Mouse (Mus musculus) ES-Bruce4 (cell line): ENCODE measurements at regions not wholly inside any gene's neighbourhood (a gene's known extent, or its start where the extent isn't known, plus 50 kb on each side); places are given as distances from the start of the nearest gene placed in this dataset.

ENCODE experiments used
- H3K27ac ChIP-seq: 2 replicates; pipeline ENCODE4 v1.5.1; 2012; ENCODE audit warnings: low read length, inconsistent platforms; ENCODE audit not compliant: insufficient read depth
- H3K27me3 ChIP-seq: 2 replicates; pipeline ENCODE4 v1.6.1; 2012; ENCODE audit warnings: mild to moderate bottlenecking, low read length, inconsistent platforms; ENCODE audit not compliant: control insufficient read depth, poor library complexity, insufficient read depth, severe bottlenecking
- H3K36me3 ChIP-seq: 2 replicates; pipeline ENCODE4 v1.6.1; 2012; ENCODE audit warnings: inconsistent platforms, mild to moderate bottlenecking, low read length, moderate library complexity; ENCODE audit not compliant: control insufficient read depth, poor library complexity, insufficient read depth, severe bottlenecking
- H3K4me1 ChIP-seq: one replicate; pipeline ENCODE4 v1.8.1; 2011; ENCODE audit warnings: low read length; ENCODE audit not compliant: control insufficient read depth, insufficient read depth
- H3K4me3 ChIP-seq: 2 replicates; pipeline ENCODE4 v1.5.1; 2011; ENCODE audit warnings: low read depth, mild to moderate bottlenecking, low read length
- H3K9ac ChIP-seq: 2 replicates; pipeline ENCODE4 v1.6.1; 2012; ENCODE audit warnings: low read depth, mild to moderate bottlenecking, inconsistent platforms; ENCODE audit not compliant: poor library complexity, severe bottlenecking
- H3K9me3 ChIP-seq: replicated peaks from 2 replicates; pipeline ENCODE4 v1.6.1; 2012; ENCODE audit warnings: mild to moderate bottlenecking, low read length, inconsistent platforms; ENCODE audit not compliant: control insufficient read depth, poor library complexity, insufficient read depth, severe bottlenecking
- CTCF ChIP-seq: IDR thresholded peaks from one replicate; pipeline ENCODE4 v1.8.1; 2011; ENCODE audit warnings: low read depth, low read length
- EP300 ChIP-seq: IDR thresholded peaks from 2 replicates; pipeline ENCODE4 v1.6.1; 2011; ENCODE audit warnings: low read depth, low read length; ENCODE audit not compliant: insufficient read depth
- POLR2A ChIP-seq: IDR thresholded peaks from one replicate; pipeline ENCODE4 v1.8.1; 2011; ENCODE audit warnings: low read length; ENCODE audit not compliant: insufficient read depth

GRCm38 (mm10) chr17:83938671-83939244 lies 91.0 kb upstream of the Haao start:
- TF ChIP-seq POLR2A (no peak), EP300 (no peak), CTCF (no peak)
- H3K9ac ChIP-seq, result no peak overlapping the region
- no peak overlapping the region for H3K4me3 ChIP-seq
- H3K9me3 ChIP-seq, result peaks cover 6% of the 10 kb centered on the region; the same call in 1 of the 2 replicates
- peaks cover 6% of the 10 kb centered on the region for H3K4me1 ChIP-seq
- no peaks in the 10 kb centered on the region for H3K36me3 ChIP-seq
- H3K27me3 ChIP-seq, result no peaks in the 10 kb centered on the region
- no peak overlapping the region for H3K27ac ChIP-seq

- Histone ChIP-seq H3K36me3 (no peaks in the 10 kb centered on the region), H3K4me1 (peaks cover 6% of the 10 kb centered on the region), H3K9ac (no peak overlapping the region), H3K27me3 (no peaks in the 10 kb centered on the region), H3K27ac (no peak overlapping the region), H3K9me3 (peaks cover 6% of the 10 kb centered on the region; the same call in 1 of the 2 replicates), H3K4me3 (no peak overlapping the region)
- TF ChIP-seq EP300 (no peak), POLR2A (no peak), CTCF (no peak)
These were observed 89.8 kb upstream of the Haao start for GRCm38 (mm10) chr17:83937576-83937975.

- no peak overlapping the region for H3K27ac ChIP-seq
- peaks cover 6% of the 10 kb centered on the region for H3K4me1 ChIP-seq
- H3K4me3 ChIP-seq, result no peak overlapping the region
- H3K27me3 ChIP-seq, result no peaks in the 10 kb centered on the region
- TF ChIP-seq CTCF (no peak), EP300 (peak; percentile 51; the same call in 1 of the 2 replicates)
- H3K36me3 ChIP-seq, result no peaks in the 10 kb centered on the region
- peaks cover 6% of the 10 kb centered on the region; the same call in 1 of the 2 replicates for H3K9me3 ChIP-seq
- no peak overlapping the region for H3K9ac ChIP-seq
These were observed 88.9 kb upstream of the Haao start for GRCm38 (mm10) chr17:83936677-83937076.

- Histone ChIP-seq H3K36me3 (no peaks in the 10 kb centered on the region), H3K4me1 (peaks cover 6% of the 10 kb centered on the region), H3K27ac (no peak overlapping the region), H3K9me3 (peaks cover 1% of the 10 kb centered on the region; the same call in 1 of the 2 replicates), H3K9ac (no peak overlapping the region), H3K27me3 (no peaks in the 10 kb centered on the region), H3K4me3 (no peak overlapping the region)
- no peak for TF ChIP-seq EP300
- no peak for TF ChIP-seq POLR2A
- no peak for TF ChIP-seq CTCF
These were observed 88.2 kb upstream of the Haao start for GRCm38 (mm10) chr17:83935969-83936368.

GRCm38 (mm10) chr17:83935232-83935631 lies 87.5 kb upstream of the Haao start:
- Histone ChIP-seq H3K9ac (no peak overlapping the region), H3K9me3 (no peaks in the 10 kb centered on the region), H3K27ac (no peak overlapping the region), H3K4me1 (peaks cover 6% of the 10 kb centered on the region), H3K4me3 (no peak overlapping the region), H3K27me3 (no peaks in the 10 kb centered on the region), H3K36me3 (no peaks in the 10 kb centered on the region)
- no peak for TF ChIP-seq EP300
- TF ChIP-seq CTCF, result no peak
- TF ChIP-seq POLR2A, result no peak

- no peaks in the 10 kb centered on the region for H3K9me3 ChIP-seq
- no peak overlapping the region for H3K27ac ChIP-seq
- H3K4me3 ChIP-seq, result no peak overlapping the region
- peaks cover 6% of the 10 kb centered on the region for H3K4me1 ChIP-seq
- H3K27me3 ChIP-seq, result no peaks in the 10 kb centered on the region
- no peaks in the 10 kb centered on the region for H3K36me3 ChIP-seq
- TF ChIP-seq POLR2A, result no peak
- TF ChIP-seq CTCF, result no peak
- TF ChIP-seq EP300, result no peak
- no peak overlapping the region for H3K9ac ChIP-seq
These were observed 86.0 kb upstream of the Haao start for GRCm38 (mm10) chr17:83933743-83934142.
